Mouse (Mus musculus): ENCODE measurements around the gene Gm21170. TPM values are rescaled to one million over a fixed set of nuclear protein-coding genes. Genes with fewer than 3 reads are reported as not detected.
"Not testable (repeated sequence)": the region's sequence is repeated elsewhere in the genome, so short reads cannot be mapped to it uniquely, and the experiment has no call there.

Gene Gm21170
- not detected in 2 replicates for polyA plus RNA-seq (2012; ENCODE audit: insufficient read depth, low replicate concordance)

DNA sequence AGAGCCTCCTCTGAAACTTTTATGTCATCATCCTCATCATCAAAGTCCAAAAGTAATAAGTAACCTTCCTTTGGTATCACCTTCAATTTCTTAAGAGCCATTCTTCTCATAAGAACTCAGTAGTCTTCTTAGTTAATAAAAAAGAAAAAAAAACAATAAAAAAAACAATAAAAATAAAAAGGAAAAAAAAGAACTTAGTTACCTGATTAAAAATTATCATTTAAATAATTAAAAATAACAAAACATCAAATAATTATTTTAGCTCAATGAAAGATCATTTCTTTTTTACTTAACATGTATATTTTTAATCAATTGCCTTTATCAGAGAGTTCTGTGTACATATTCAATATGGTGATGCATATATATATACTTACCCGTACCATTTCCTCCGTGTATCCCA is at the start of gene Gm21170:
Gm21170 (minus strand) TSS at position 101 of the 400 bp plus-strand sequence.
- not testable (repeated sequence) for H3K4me3 ChIP-seq (replicated peaks); H3K36me3 ChIP-seq (replicated peaks; ENCODE audit: low read length); H3K27me3 ChIP-seq (replicated peaks); H3K9me3 ChIP-seq; H3K4me1 ChIP-seq

Other genes with a start within 250 kb of the Gm21170 start
- not detected in 2 replicates for gene Gm21256, start 240.1 kb downstream of the Gm21170 start, polyA plus RNA-seq (2012; ENCODE audit: insufficient read depth, low replicate concordance)

All from megakaryocyte, embryonic 14.5 days (primary cell).